Mouse (Mus musculus) embryonic facial prominence, embryonic 10.5 days (tissue): Measurements from ENCODE around the gene Schip1. TPM values are rescaled to one million over a fixed set of nuclear protein-coding genes. Genes with fewer than 3 reads are reported as not detected.

ENCODE experiments used
- DNase-seq: peaks from one replicate; pipeline ENCODE4 v3.0.0-alpha.2; 2017; ENCODE audit warnings: low spot score
- H3K27ac ChIP-seq: fragments of 300-500 bp; sonication (generic); replicated peaks from 2 replicates; pipeline ENCODE4 v1.5.1; 2016; ENCODE audit warnings: mild to moderate bottlenecking
- H3K27me3 ChIP-seq: fragments of 300-500 bp; sonication (generic); replicated peaks from 2 replicates; pipeline ENCODE4 v1.6.1; 2016; ENCODE audit warnings: low read depth, mild to moderate bottlenecking; ENCODE audit not compliant: poor library complexity, severe bottlenecking
- H3K36me3 ChIP-seq: fragments of 300-500 bp; sonication (generic); replicated peaks from 2 replicates; pipeline ENCODE4 v1.6.1; 2016; ENCODE audit warnings: mild to moderate bottlenecking, moderate library complexity
- H3K4me1 ChIP-seq: fragments of 300-500 bp; sonication (generic); 2 replicates; pipeline ENCODE4 v1.6.1; 2016
- H3K4me3 ChIP-seq: fragments of 300-500 bp; sonication (generic); 2 replicates; pipeline ENCODE4 v1.5.1; 2016; ENCODE audit warnings: mild to moderate bottlenecking, moderate library complexity
- H3K9me3 ChIP-seq: fragments of 300-500 bp; sonication (generic); 2 replicates; pipeline ENCODE4 v1.6.1; 2016; ENCODE audit warnings: mild to moderate bottlenecking
- WGBS: fragments of 180-500 bp; shearing (Covaris S2); methylation state at CpG from one replicate; pipeline ENCODE4 v1.1.7; 2016; 5-methylcytosine and 5-hydroxymethylcytosine counted together
- polyA plus RNA-seq: library from polyadenylated mRNA; unstranded; fragments of >200 nt; fragmentation: Nextera tagmentation; extraction: Ambion mirVana; gene quantifications from 2 replicates; pipeline ENCODE4 v1.2.1, GENCODE M21; 2016

Gene Schip1
- polyA plus RNA-seq, 1 experiment from 2014 or later: 39.4 TPM

- no peaks in the 10 kb centered on the region for H3K9me3 ChIP-seq
- no peaks in the 10 kb centered on the region for H3K27me3 ChIP-seq
- peaks cover 40% of the 10 kb centered on the region for H3K4me1 ChIP-seq
- no peak for DNase-seq
- no peak overlapping the region; the same call in 1 of the 2 replicates for H3K27ac ChIP-seq
- WGBS: 65% methylated on average over 12 of the region's 12 CpGs
- no peak overlapping the region for H3K4me3 ChIP-seq
- peaks cover 4% of the 10 kb centered on the region for H3K36me3 ChIP-seq
Observed at GRCm38 (mm10) chr3:68593073-68593867, 528.7 kb downstream of the Schip1 start.

DNA sequence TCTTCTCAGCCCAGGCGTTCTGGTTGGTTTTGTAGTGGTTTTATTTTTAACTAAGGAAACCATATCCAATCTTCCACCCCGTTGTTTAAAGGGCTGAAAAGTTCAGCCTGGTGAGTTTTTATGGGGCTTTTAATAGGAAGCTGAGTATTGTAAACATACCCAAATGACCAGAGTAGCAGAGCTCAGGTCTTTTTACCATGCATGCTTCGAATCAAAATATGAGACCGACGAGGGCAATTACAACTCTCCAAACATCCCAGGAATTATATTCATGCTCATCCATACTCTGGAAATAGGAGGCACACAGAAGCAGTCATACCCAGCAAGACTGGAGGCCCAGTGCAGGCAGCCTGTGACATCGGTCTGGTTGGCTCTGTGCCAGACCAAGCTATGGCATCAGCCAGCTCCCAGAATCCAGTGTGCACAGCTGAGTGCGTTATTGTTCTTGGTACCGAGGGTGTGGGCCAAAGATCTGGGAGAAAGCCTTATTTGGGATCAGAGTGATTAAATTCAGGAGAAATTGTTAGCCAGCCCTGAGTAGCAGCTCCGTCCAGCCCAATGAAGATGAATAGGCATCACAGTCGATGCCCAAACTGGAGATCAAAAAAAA, 530.8 kb downstream of the Schip1 start:
- WGBS: 88% methylated on average over 10 of the region's 10 CpGs
- Histone ChIP-seq H3K27ac (no peak overlapping the region), H3K9me3 (no peaks in the 10 kb centered on the region), H3K27me3 (no peaks in the 10 kb centered on the region), H3K36me3 (peaks cover 4% of the 10 kb centered on the region), H3K4me1 (peaks cover 28% of the 10 kb centered on the region), H3K4me3 (no peak overlapping the region)
- no peak for DNase-seq

DNA sequence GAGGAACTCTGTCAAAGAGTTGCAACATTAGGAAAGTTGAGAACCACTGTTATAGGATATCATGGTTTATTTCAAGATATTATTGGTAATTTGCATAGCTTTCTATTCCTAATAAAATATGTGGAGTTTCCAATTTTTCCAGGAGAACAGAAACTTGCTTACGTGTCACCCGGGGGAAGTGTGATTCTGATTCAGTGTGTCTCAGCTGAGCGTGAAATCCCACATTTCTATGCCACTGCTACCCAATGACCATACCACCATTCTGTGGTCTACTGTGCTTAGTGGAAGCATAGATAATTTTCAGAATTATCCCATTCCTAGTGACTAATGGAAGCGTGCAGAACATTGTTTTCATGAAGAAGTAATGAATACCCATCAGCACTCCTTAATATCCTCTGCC, 532.3 kb downstream of the Schip1 start:
- H3K4me3 ChIP-seq: no peak overlapping the region
- H3K4me1 ChIP-seq: peaks cover 21% of the 10 kb centered on the region
- H3K27ac ChIP-seq: no peak overlapping the region
- no peaks in the 10 kb centered on the region for H3K27me3 ChIP-seq
- peaks cover 4% of the 10 kb centered on the region for H3K36me3 ChIP-seq
- 92% methylated on average over 4 of the region's 4 CpGs for WGBS
- no peak for DNase-seq
- H3K9me3 ChIP-seq: no peaks in the 10 kb centered on the region

DNA sequence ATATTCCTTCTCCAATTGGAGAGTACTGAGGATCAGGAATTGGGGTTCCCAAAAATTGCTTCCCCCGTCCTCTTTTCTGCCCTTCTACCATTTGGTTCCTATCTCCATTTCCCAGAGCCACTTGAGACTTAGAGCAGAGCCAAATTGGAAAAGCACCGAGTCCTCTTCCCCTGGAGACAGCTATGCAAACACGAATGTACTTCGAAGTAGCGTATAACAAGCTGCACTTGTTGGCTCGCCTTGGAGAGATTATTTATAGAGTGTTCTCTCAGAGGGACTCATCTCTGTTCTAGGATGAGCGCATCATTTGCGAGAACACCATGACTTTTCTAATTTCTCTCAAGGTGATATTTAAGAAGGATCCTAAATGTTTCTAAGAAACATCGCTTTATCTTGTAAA, 538.3 kb downstream of the Schip1 start:
- Histone ChIP-seq H3K4me3 (no peak overlapping the region), H3K4me1 (peaks cover 10% of the 10 kb centered on the region), H3K36me3 (peaks cover 3% of the 10 kb centered on the region; the same call in 1 of the 2 replicates), H3K27ac (no peak overlapping the region), H3K27me3 (no peaks in the 10 kb centered on the region), H3K9me3 (no peaks in the 10 kb centered on the region)
- WGBS: 90% methylated on average over 9 of the region's 9 CpGs
- DNase-seq: no peak

DNA sequence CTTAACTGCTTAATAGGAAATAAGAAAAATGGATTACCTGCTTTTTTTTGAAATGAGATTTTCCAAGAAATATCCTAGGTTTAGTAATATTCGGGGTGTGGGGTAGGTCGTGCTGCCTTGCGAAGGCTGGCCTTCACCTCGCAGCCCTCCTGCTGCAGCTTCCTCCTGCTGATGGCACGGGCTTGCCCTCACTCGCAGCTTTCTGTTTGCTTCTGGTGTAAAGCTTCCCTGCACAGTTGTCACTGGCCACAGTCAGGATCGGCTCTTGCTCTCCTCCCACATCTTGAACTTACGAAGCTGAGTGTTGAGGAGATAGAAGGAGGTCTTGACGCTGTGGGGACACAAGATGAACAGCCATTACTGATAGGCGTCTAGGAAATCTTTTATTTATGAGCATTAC, 539.9 kb downstream of the Schip1 start:
- DNase-seq: no peak
- Histone ChIP-seq H3K27ac (no peak overlapping the region), H3K4me3 (no peak overlapping the region), H3K9me3 (no peaks in the 10 kb centered on the region), H3K4me1 (peaks cover 7% of the 10 kb centered on the region), H3K36me3 (0 out of 2 replicates have a peak, but pooled peaks cover 3% of the 10 kb centered on the region), H3K27me3 (no peaks in the 10 kb centered on the region)
- 82% methylated on average over 10 of the region's 10 CpGs for WGBS

- peaks cover 8% of the 10 kb centered on the region for H3K4me1 ChIP-seq
- no peak overlapping the region for H3K27ac ChIP-seq
- no peak for DNase-seq
- 86% methylated on average over 10 of the region's 10 CpGs for WGBS
- no peak overlapping the region for H3K4me3 ChIP-seq
- 0 out of 2 replicates have a peak, but pooled peaks cover 3% of the 10 kb centered on the region for H3K36me3 ChIP-seq
- H3K27me3 ChIP-seq: no peaks in the 10 kb centered on the region
- H3K9me3 ChIP-seq: no peaks in the 10 kb centered on the region
Observed at GRCm38 (mm10) chr3:68604962-68605361, 540.4 kb downstream of the Schip1 start.

- no peak overlapping the region for H3K4me3 ChIP-seq
- no peaks in the 10 kb centered on the region for H3K27me3 ChIP-seq
- peaks cover 10% of the 10 kb centered on the region for H3K4me1 ChIP-seq
- no peak overlapping the region for H3K27ac ChIP-seq
- H3K9me3 ChIP-seq: no peaks in the 10 kb centered on the region
- DNase-seq: no peak
- WGBS: 91% methylated on average over 7 of the region's 7 CpGs
- H3K36me3 ChIP-seq: 0 out of 2 replicates have a peak, but pooled peaks cover 3% of the 10 kb centered on the region
Observed at GRCm38 (mm10) chr3:68605942-68606603, 541.5 kb downstream of the Schip1 start.

GRCm38 (mm10) chr3:68606730-68607129, 542.1 kb downstream of the Schip1 start:
- peaks cover 9% of the 10 kb centered on the region for H3K4me1 ChIP-seq
- no peak overlapping the region for H3K27ac ChIP-seq
- no peak overlapping the region for H3K4me3 ChIP-seq
- no peak for DNase-seq
- 93% methylated on average over 8 of the region's 8 CpGs for WGBS
- H3K27me3 ChIP-seq: no peaks in the 10 kb centered on the region
- H3K36me3 ChIP-seq: 0 out of 2 replicates have a peak, but pooled peaks cover 3% of the 10 kb centered on the region
- no peaks in the 10 kb centered on the region for H3K9me3 ChIP-seq

- 94% methylated on average over 8 of the region's 8 CpGs for WGBS
- no peak for DNase-seq
- H3K9me3 ChIP-seq: no peaks in the 10 kb centered on the region
- no peak overlapping the region for H3K4me3 ChIP-seq
- no peaks in the 10 kb centered on the region for H3K27me3 ChIP-seq
- no peak overlapping the region for H3K27ac ChIP-seq
- H3K36me3 ChIP-seq: 0 out of 2 replicates have a peak, but pooled peaks cover 3% of the 10 kb centered on the region
- peaks cover 5% of the 10 kb centered on the region; the same call in 1 of the 2 replicates for H3K4me1 ChIP-seq
Observed at GRCm38 (mm10) chr3:68607336-68607735, 542.7 kb downstream of the Schip1 start.

DNA sequence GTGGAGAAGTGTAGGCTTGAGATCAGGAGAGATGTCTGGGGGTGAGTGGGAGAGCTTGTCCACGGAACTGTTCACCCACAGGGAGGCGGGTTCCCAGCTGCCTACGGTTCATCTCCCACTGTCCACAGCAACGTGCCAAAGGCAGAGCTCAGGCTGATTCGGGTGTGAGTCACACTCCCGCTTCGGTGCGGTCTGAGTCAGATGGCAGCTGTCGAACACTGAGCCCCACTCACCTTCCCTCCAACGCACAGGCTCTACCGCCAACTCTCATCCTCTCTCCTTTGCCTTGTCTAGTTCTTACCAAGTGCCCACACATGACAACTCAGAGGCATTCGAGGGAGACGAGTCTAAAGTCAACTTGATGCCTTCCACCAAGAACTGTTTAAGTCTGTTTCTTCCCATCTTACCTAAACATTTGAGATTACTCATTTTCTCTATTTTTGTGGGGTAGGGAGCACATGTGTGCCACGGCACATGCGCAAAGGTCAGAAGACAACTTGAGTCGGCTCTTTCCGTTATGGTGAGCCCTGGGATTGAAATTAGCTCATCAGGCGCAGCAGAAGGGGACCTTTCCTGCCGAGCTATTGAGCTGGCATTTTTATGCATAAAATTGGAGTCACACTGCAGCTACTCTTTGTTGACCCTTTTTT, 544.4 kb downstream of the Schip1 start:
- Histone ChIP-seq H3K27me3 (no peaks in the 10 kb centered on the region), H3K4me1 (peaks cover 7% of the 10 kb centered on the region), H3K36me3 (0 out of 2 replicates have a peak, but pooled peaks cover 3% of the 10 kb centered on the region), H3K9me3 (no peaks in the 10 kb centered on the region), H3K4me3 (no peak overlapping the region), H3K27ac (no peak overlapping the region)
- no peak for DNase-seq
- WGBS: 92% methylated on average over 19 of the region's 19 CpGs

DNA sequence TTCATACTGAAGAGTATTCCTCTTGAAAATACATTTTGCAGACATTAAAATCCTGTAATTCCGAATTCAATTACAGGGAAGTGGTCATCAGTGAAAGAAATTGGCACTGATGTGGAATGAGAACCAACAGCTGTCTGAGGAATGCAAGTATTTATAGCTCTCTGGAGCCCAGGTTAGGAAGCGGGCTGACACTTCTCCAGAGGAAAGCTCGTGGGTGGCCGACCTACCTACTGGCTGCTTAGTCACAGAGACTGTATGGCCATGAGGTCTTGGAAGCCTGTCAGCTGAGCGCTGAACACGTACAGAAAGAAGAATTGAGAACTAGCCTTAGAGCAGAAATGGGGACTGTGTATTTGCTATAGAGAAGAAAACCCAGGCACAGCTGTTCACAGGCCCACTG, 545.4 kb downstream of the Schip1 start:
- Histone ChIP-seq H3K4me1 (peaks cover 8% of the 10 kb centered on the region), H3K9me3 (no peaks in the 10 kb centered on the region), H3K4me3 (no peak overlapping the region), H3K27ac (no peak overlapping the region), H3K36me3 (0 out of 2 replicates have a peak, but pooled peaks cover 3% of the 10 kb centered on the region), H3K27me3 (no peaks in the 10 kb centered on the region)
- DNase-seq: no peak
- WGBS: 90% methylated on average over 6 of the region's 6 CpGs

- 84% methylated on average over 11 of the region's 11 CpGs for WGBS
- Histone ChIP-seq H3K9me3 (no peaks in the 10 kb centered on the region), H3K4me3 (no peak overlapping the region), H3K4me1 (peaks cover 8% of the 10 kb centered on the region), H3K36me3 (0 out of 2 replicates have a peak, but pooled peaks cover 3% of the 10 kb centered on the region), H3K27me3 (no peaks in the 10 kb centered on the region), H3K27ac (no peak overlapping the region)
- no peak for DNase-seq
Observed at GRCm38 (mm10) chr3:68610598-68611261, 546.1 kb downstream of the Schip1 start.
